Mouse (Mus musculus) thymus, postnatal 4 days (tissue): Measurements from ENCODE around the gene Fam8a1.

ENCODE experiments used
- DNase-seq: peaks from one replicate; pipeline ENCODE4 v3.0.0; 2021

Gene Fam8a1

DNA sequence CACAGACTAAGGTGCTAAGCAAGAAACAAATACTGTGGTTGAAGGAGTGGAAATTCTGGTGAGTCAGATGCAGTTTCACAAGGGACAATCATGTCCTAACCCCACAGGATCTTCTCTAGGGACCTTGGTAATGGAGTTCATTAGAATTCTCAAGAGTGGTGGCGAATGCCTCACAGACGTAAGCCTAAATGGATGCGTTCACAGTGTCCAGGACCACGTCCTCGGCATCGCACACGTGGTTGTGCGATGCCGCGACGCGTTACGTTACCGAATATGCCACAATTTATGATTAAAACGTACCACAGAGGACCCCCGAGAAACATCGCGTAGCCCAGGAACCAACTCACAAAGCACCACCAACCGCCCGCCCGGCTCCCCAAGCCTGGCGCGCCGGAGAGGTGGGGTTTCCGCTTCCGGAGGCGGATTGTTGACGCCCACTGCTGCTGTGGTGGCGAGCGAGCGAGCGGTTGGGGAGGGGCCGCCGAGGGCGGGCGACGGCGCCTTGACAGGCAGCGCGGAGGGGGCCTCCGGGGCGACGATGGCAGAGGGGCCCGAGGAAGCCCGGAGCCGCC is at the start of gene Fam8a1:
Fam8a1 (plus strand) TSS at position 475 of the 572 bp plus-strand sequence.
- DNase-seq: peak; percentile 96

- DNase-seq: peak; percentile 73
Measured at GRCm38 (mm10) chr13:46619633-46620032, 49.7 kb upstream of the Fam8a1 start.

GRCm38 (mm10) chr13:46620964-46621757 is 48.2 kb upstream of the Fam8a1 start:
- no peak for DNase-seq

GRCm38 (mm10) chr13:46626608-46627007 is 42.7 kb upstream of the Fam8a1 start:
- DNase-seq: no peak

DNA sequence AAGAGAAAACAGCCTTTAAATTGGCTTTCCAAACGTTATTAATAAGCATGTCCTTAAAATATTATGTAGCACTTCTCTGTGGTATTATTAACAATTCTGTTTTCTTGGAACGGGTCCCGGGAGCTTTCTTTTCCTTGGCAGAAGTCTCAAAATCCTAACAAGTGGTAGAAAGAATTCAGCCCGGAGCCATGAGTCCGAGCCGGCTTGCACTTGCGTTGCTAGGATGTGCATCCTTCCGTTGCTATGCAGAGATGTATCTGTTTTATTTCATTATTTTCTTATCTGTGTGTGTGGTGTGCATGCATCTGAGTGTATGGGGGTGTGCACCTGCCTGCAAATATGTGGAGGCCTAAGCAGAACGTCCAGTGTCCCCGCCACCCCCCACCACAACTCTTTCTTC is 41.5 kb upstream of the Fam8a1 start:
- DNase-seq: no peak

GRCm38 (mm10) chr13:46629391-46629790 is 39.9 kb upstream of the Fam8a1 start:
- no peak for DNase-seq

GRCm38 (mm10) chr13:46632796-46633195 is 36.5 kb upstream of the Fam8a1 start:
- no peak for DNase-seq

DNA sequence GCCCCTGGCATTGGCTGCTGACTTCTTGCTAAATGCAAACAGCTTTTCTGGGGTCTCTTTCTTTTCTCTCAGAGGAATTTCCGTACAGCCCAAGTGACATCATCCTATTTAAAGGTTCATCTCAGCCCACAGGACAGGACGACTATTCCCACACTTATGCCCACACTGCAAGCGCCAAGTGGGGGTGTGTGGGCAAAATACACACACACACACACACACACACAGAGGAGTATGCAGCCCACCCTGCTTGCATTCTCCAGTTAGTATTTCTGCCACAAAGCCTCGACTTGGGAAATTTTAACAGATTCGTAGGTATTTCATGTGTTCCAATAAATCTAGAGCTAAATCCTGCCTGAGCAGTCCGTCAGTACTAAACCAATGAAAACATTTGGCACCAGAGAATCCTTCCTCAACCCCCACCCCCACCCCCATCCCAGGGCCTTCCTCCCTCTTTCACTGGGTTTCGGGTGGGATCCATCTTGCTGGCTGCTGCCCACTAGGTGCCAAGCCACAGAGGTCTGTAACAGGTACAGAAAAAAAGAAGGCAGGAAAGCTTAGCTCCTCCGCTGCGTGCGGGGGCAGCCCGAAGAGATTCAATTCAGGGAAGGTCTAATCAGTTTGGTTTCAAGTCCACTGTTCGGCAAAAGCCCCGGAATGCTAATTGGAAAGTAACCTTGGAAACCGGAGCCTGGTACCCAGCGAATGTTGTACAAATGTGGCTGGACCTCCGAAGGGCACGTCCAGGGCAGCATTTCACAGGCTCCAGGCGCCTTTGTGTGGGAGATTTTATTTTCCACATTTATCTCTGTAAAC is 35.8 kb upstream of the Fam8a1 start:
- no peak for DNase-seq

- no peak for DNase-seq
Measured at GRCm38 (mm10) chr13:46634133-46634488, 35.2 kb upstream of the Fam8a1 start.

- DNase-seq: no peak
Measured at GRCm38 (mm10) chr13:46640608-46641468, 28.5 kb upstream of the Fam8a1 start.

DNA sequence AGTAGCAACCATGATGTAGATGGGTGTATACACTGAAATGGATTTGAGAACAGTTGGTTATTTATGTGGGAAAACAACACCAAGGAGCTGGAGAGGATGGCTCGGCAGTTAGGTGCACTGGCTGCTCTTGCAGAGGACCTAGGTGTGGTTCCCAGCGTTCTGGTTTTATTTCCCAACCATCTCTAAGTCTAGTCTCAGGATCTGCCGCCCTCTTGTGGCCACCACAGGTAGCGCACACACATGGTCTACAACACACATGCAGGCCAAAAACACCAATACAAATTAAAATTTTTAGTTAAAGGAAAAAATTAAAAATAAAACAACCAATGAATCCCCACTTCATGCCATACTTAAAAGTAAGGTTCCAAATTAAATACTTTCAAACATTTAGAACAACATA is 27.0 kb upstream of the Fam8a1 start:
- peak; percentile 63 for DNase-seq

- DNase-seq: no peak
Measured at GRCm38 (mm10) chr13:46644175-46644574, 25.1 kb upstream of the Fam8a1 start.

- no peak for DNase-seq
Measured at GRCm38 (mm10) chr13:46645476-46645875, 23.8 kb upstream of the Fam8a1 start.

DNA sequence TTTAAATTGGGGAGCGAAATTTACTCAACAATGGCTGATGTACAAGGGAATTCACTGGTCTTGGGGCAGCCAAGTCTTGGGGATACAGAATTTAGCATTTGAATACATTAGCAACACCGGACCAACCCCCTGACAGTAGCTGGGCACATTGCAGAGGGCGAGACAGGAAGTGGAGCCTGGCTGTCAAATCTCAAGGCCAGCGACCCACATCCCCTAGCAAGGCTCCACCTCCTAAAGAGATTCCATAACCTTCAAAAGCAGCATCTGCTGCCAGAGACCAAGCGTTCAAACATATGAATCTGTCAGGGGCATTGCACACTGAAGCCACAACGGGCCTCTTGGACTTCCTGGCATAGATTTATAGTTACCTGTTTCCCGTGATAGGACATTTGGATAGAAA is 17.5 kb upstream of the Fam8a1 start:
- no peak for DNase-seq

DNA sequence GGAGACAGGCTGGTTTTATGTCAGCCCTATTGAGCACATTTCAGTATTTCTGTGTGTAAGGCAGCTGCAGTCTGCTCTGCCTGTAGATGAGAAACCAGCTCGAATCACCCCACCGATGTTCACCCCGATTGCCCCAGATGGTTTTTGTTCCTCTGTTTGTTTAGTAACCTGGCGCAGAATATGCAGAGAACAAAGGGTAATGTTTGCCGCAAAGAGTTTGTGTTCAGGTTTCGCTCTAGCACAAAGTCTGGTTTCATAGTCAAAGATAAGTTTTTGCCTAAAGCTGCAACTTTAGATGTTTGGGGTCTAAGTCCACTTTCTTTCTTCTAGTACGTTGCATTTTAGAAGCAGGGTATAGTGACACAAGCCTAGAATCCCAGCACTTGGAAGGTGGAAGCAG is 16.7 kb upstream of the Fam8a1 start:
- no peak for DNase-seq

DNA sequence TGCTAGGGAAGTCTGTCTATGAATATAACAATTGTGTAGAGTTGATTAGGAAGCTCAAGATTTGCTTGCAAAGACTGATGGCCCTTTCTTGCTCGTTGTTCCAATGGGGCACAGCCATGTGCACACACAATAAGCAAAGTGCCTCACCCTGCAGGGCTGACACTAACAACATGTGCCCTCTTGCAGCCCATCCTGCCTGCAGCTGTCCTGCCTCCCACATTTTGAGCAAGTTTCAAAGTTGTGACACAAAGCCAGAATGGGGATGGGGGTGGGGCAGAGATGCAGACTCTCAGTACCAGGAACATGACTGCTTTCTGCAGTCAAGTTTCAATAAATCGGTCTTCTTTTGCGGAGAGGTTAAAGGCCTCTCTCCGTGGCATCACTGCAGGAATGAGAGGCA is 15.7 kb upstream of the Fam8a1 start:
- peak; percentile 26 for DNase-seq

DNA sequence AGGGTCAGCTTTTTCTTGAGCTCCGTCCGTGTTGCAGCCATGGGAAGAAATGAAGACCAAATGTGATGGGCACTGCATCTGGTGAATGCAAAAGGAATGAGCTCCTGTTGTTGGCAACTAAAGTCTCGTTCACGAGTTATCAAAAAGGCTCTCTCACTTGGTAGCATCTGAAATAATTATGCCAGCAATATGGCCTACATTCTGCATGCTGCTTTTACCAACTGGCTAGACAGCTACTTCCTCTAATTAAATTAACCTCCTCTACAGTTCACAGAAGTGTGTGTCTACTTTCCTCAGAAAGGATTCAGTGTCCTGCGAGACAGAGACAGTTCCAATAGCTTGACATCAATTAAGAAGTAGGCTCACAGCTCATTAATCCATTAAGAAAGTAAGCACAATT is 14.8 kb upstream of the Fam8a1 start:
- no peak for DNase-seq

DNA sequence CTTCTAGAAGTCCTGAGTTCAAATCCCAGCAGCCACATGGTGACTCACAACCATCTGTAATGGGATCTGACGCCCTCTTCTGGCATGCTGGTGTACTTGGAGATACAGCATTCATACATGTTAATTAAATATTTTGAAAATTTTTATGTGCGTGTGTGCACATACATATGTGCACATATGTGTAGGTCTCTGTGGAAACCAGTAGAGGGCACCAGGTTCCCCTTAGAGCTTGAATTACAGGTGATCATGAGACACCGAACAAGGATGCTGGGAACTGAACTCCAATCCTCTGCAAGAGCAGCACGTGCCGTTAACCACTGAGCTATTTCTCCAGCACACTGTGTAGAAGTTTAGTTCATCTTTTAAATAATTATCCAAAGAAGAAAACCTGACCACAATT is 10.1 kb upstream of the Fam8a1 start:
- DNase-seq: no peak

- peak; percentile 24 for DNase-seq
Measured at GRCm38 (mm10) chr13:46663461-46663964, 5.8 kb upstream of the Fam8a1 start.

GRCm38 (mm10) chr13:46669620-46670271 is 424 bp downstream of the Fam8a1 start:
- DNase-seq: peak; percentile 76

DNA sequence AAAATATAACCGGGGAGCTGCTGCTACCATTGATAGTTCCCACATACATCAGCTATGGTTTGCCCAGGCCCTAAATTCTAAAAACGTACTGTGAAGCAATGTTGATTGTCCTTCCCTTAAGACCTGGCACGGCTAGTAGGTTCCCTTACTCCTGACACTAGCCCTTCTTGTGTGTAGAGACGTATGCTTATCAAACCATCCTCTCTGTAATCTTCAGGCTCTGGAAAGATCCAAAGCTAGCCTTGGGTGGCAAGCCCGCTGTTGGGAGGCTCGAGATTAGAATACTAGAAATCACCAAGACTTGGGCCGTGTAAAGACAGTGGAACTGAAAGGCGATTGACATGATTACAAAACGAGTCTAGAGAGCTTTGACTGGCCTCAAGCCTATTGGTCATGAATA is 1.2 kb downstream of the Fam8a1 start:
- no peak for DNase-seq

DNA sequence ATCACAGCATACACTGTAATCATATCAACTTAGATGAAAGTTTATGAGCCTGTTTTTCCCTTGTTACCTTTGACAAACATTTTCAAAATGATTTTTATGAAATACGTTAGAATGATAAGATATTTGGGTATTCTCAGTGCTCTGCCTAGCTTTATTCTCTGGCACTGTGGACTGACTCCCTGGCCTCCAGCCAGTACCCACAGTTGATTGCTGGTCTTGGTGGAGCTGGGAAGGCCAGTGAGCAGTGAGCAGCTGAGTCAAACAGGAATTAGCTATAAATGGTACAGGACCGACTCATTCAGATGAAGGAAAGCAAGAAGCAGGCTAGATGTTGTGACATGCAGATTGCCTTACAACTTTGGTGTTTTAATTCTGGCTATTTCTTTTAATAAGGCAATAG is 5.3 kb downstream of the Fam8a1 start:
- DNase-seq: no peak
